Mouse (Mus musculus): ENCODE results near the gene Thsd7a. TPM values are rescaled to one million over a fixed set of nuclear protein-coding genes. Genes with fewer than 3 reads are reported as not detected.

Thsd7a gene
- polyA plus RNA-seq, 1 experiment from 2014 or later, result 5.1 TPM

DNA sequence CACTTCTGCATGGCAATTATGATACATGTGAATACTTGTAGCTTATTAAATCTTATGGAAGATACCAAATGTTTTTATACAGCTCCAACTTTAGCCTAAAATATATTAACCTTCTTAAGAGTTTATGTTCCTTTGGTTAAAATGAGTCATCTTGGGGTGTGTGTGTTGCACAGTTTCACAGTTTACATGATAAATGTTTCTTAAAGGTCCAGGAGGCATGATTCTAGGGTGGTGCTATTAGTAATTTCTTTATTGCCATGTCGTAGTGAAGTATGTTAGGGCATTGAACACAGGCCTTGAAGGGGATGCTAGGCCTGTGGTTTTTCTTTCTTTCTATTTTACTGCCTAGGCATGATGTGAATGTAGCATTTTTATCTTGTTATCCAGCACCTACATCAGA lies 291.8 kb downstream of the Thsd7a start:
- Histone ChIP-seq H3K9ac (ENCODE audit: low read depth, low read length) (no peak overlapping the region), H3K9me3 (ENCODE audit: control insufficient read depth, low read length) (no peaks in the 10 kb centered on the region), H3K27ac (ENCODE audit: low read depth, low read length) (no peak overlapping the region), H3K4me3 (ENCODE audit: low read length) (no peak overlapping the region), H3K4me1 (ENCODE audit: control insufficient read depth, insufficient read depth, low read length) (no peaks in the 10 kb centered on the region), H3K36me3 (ENCODE audit: control insufficient read depth, insufficient read depth, low read length) (no peaks in the 10 kb centered on the region), H3K4me2 (replicated peaks; ENCODE audit: low read depth, low read length) (no peak overlapping the region), H3K27me3 (ENCODE audit: control insufficient read depth, insufficient read depth, low read length) (no peaks in the 10 kb centered on the region)
- ATAC-seq (ENCODE audit: low FRiP score, low TSS enrichment), result no peak
- 70% methylated on average over 1 of the region's 1 CpGs for WGBS

DNA sequence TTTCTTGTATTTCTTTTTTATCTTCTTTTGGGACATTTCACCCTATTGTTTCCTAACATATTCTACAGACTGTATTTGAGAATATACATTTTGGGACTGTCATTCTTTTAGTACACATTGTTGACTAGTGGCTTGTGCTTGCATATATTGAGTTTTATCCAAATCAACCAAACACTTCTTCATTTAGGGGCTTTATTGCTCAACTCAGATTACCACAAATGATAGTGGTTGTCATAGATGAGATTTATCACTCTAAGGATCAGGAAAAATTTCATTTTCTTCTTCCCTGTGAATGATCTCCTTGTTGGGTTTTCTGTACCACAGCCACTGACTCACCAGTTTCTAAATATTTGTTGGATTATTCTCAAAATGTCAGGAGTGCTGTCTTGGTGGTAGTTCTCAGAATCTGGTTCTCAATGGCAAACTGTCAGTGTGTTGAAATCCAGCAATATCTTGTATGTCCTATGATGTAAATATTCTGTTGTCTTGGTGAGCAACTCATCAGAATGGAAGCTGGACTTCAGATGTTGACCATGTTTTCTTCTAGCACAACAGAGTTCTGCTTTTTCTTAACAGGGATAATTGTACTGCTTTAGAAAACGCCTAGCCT lies 294.2 kb downstream of the Thsd7a start:
- Histone ChIP-seq H3K9me3 (ENCODE audit: control insufficient read depth, low read length) (no peaks in the 10 kb centered on the region), H3K4me3 (ENCODE audit: low read length) (no peak overlapping the region), H3K4me2 (replicated peaks; ENCODE audit: low read depth, low read length) (no peak overlapping the region), H3K4me1 (ENCODE audit: control insufficient read depth, insufficient read depth, low read length) (no peaks in the 10 kb centered on the region), H3K27me3 (ENCODE audit: control insufficient read depth, insufficient read depth, low read length) (no peaks in the 10 kb centered on the region), H3K27ac (ENCODE audit: low read depth, low read length) (no peak overlapping the region), H3K36me3 (ENCODE audit: control insufficient read depth, insufficient read depth, low read length) (no peaks in the 10 kb centered on the region), H3K9ac (ENCODE audit: low read depth, low read length) (no peak overlapping the region)
- WGBS, result 68% methylated on average over 1 of the region's 1 CpGs
- ATAC-seq (ENCODE audit: low FRiP score, low TSS enrichment), result no peak

DNA sequence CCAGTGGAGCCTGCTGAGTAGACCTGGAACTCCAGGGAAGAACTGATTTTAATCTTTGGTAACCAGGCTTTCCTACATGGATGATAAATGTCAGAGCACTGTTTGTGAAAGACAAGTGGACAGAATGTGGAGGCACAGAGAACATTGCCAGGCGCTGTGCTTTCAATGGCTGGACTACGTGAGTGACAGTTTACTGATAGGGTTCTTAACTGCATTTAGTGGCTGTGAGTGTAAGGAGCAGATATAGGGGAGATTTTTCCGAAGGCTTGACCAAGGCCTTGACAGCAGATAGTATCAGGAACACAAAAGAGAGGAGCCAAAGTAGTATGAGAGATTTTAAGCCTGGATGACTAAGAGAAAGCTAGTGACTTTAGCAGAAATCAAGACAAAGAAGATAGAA lies 295.1 kb downstream of the Thsd7a start:
- no peak overlapping the region for H3K4me2 ChIP-seq (replicated peaks; ENCODE audit: low read depth, low read length)
- H3K27ac ChIP-seq (ENCODE audit: low read depth, low read length), result no peak overlapping the region
- no peaks in the 10 kb centered on the region for H3K4me1 ChIP-seq (ENCODE audit: control insufficient read depth, insufficient read depth, low read length)
- no peaks in the 10 kb centered on the region for H3K9me3 ChIP-seq (ENCODE audit: control insufficient read depth, low read length)
- H3K36me3 ChIP-seq (ENCODE audit: control insufficient read depth, insufficient read depth, low read length), result no peaks in the 10 kb centered on the region
- no peak overlapping the region for H3K9ac ChIP-seq (ENCODE audit: low read depth, low read length)
- 79% methylated on average over 3 of the region's 3 CpGs for WGBS
- H3K27me3 ChIP-seq (ENCODE audit: control insufficient read depth, insufficient read depth, low read length), result no peaks in the 10 kb centered on the region
- ATAC-seq (ENCODE audit: low FRiP score, low TSS enrichment), result no peak
- H3K4me3 ChIP-seq (ENCODE audit: low read length), result no peak overlapping the region

DNA sequence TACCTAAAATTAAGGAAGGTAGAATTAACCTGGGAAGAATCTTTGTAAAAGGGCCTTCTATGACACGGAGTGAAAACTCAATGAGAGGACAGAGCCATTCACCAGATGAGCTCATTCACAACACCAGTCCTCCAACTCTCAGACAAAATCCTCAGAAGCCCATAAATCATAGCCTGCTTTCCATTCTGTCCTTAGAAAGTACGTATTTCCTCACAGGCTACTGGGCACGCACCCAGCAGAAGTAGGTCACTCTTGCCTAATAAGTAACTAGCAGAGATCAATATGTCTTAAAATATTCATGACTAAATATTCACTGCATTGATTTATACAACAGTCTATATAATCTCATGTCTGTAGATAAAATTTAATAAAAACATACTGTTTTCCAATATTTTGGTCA lies 300.4 kb downstream of the Thsd7a start:
- 50% methylated on average over 3 of the region's 3 CpGs for WGBS
- Histone ChIP-seq H3K9ac (ENCODE audit: low read depth, low read length) (no peak overlapping the region), H3K27ac (ENCODE audit: low read depth, low read length) (no peak overlapping the region), H3K4me3 (ENCODE audit: low read length) (no peak overlapping the region), H3K36me3 (ENCODE audit: control insufficient read depth, insufficient read depth, low read length) (no peaks in the 10 kb centered on the region), H3K4me1 (ENCODE audit: control insufficient read depth, insufficient read depth, low read length) (no peaks in the 10 kb centered on the region), H3K27me3 (ENCODE audit: control insufficient read depth, insufficient read depth, low read length) (no peaks in the 10 kb centered on the region), H3K9me3 (ENCODE audit: control insufficient read depth, low read length) (no peaks in the 10 kb centered on the region), H3K4me2 (replicated peaks; ENCODE audit: low read depth, low read length) (no peak overlapping the region)
- ATAC-seq (ENCODE audit: low FRiP score, low TSS enrichment), result no peak

DNA sequence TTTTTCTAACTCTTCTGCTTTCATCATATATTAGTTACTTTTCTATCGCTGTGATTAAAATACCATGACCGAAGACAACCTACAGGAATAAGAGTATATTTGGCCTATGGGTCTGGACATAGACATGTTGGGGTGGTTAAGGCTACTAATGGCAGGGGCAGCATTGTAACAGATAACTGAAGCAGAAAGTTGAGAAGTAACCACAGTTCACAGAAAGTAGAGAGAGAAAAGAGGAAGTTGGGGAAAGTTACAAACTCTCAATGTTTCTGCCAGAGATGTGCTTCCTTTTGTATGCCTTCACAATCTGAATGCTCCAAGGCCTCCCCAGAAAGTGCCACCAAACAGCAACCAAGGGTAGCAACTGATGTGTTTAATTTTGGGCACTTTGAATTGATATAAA lies 303.7 kb downstream of the Thsd7a start:
- Histone ChIP-seq H3K36me3 (ENCODE audit: control insufficient read depth, insufficient read depth, low read length) (no peaks in the 10 kb centered on the region), H3K4me2 (replicated peaks; ENCODE audit: low read depth, low read length) (no peak overlapping the region), H3K27me3 (ENCODE audit: control insufficient read depth, insufficient read depth, low read length) (no peaks in the 10 kb centered on the region), H3K27ac (ENCODE audit: low read depth, low read length) (no peak overlapping the region), H3K4me3 (ENCODE audit: low read length) (no peak overlapping the region), H3K9me3 (ENCODE audit: control insufficient read depth, low read length) (no peaks in the 10 kb centered on the region), H3K4me1 (ENCODE audit: control insufficient read depth, insufficient read depth, low read length) (no peaks in the 10 kb centered on the region), H3K9ac (ENCODE audit: low read depth, low read length) (no peak overlapping the region)
- WGBS, result 86% methylated on average over 2 of the region's 2 CpGs
- ATAC-seq (ENCODE audit: low FRiP score, low TSS enrichment), result no peak

DNA sequence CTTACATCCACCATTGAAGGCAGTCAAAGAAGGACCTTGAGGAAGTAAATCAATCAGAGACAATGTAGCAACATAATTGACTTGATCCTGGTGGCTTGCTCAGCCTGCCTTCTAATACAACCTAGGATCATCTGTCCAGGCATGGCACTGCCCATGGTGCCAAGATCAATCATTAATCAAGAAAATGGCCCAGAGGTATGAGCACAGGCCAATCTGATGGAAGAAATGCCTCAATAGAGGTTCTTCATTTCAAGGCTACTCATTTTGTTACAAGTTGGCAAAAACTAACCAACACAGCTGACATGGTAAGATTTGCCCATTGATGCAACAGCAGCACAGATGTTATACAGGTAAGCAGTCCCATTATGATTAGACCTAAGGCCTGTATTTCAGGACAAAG lies 309.6 kb downstream of the Thsd7a start:
- Histone ChIP-seq H3K9me3 (ENCODE audit: control insufficient read depth, low read length) (no peaks in the 10 kb centered on the region), H3K36me3 (ENCODE audit: control insufficient read depth, insufficient read depth, low read length) (no peaks in the 10 kb centered on the region), H3K9ac (ENCODE audit: low read depth, low read length) (no peak overlapping the region), H3K4me2 (replicated peaks; ENCODE audit: low read depth, low read length) (no peak overlapping the region), H3K4me1 (ENCODE audit: control insufficient read depth, insufficient read depth, low read length) (no peaks in the 10 kb centered on the region), H3K27me3 (ENCODE audit: control insufficient read depth, insufficient read depth, low read length) (no peaks in the 10 kb centered on the region), H3K4me3 (ENCODE audit: low read length) (no peak overlapping the region), H3K27ac (ENCODE audit: low read depth, low read length) (no peak overlapping the region)
- no peak for ATAC-seq (ENCODE audit: low FRiP score, low TSS enrichment)

DNA sequence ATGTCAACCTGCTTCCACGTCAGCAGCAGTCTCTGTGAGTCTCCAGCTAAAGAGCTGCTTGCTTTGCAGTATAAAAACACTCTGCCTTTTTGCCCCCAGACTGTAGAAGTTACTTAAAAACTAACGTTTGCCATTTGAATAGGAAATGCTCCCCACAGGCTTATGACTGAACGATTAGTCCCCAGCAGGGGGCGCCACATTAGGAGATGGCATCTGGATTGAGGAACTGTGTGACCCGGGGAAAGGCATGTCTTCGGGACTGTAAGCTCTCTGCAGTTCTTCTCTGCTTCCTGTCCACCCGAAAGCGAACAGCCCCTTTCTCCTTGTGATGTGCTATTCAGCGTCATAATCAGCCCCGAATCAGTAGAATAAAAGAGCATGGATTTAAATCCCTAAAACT lies 330.1 kb downstream of the Thsd7a start:
- WGBS, result 90% methylated on average over 10 of the region's 10 CpGs
- H3K4me3 ChIP-seq (ENCODE audit: low read length), result no peak overlapping the region
- no peak overlapping the region for H3K4me2 ChIP-seq (replicated peaks; ENCODE audit: low read depth, low read length)
- no peak overlapping the region for H3K9ac ChIP-seq (ENCODE audit: low read depth, low read length)
- H3K27me3 ChIP-seq (ENCODE audit: control insufficient read depth, insufficient read depth, low read length), result no peaks in the 10 kb centered on the region
- H3K27ac ChIP-seq (ENCODE audit: low read depth, low read length), result no peak overlapping the region
- no peaks in the 10 kb centered on the region for H3K9me3 ChIP-seq (ENCODE audit: control insufficient read depth, low read length)
- H3K4me1 ChIP-seq (ENCODE audit: control insufficient read depth, insufficient read depth, low read length), result no peaks in the 10 kb centered on the region
- no peak for ATAC-seq (ENCODE audit: low FRiP score, low TSS enrichment)
- no peaks in the 10 kb centered on the region for H3K36me3 ChIP-seq (ENCODE audit: control insufficient read depth, insufficient read depth, low read length)

DNA sequence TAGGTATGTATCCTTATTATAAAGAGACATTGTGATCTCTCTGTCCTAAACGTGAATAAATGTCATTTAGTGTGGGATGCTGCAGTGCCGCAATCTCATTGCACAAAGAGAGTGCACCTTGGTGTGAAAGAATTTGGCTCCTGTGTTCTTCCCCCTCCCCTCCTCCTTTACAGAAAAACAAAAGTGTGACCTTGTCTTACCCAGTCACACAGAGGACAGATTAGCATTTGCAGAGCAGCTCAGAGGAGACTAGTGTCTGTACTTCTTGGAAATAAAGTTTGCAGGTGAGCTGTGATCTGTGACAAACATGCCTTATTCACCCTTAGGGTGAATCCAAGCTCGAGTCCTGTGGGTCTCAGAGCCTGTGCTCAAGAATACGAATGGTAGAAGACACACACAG lies 332.2 kb downstream of the Thsd7a start:
- ATAC-seq (ENCODE audit: low FRiP score, low TSS enrichment), result no peak
- Histone ChIP-seq H3K4me2 (replicated peaks; ENCODE audit: low read depth, low read length) (no peak overlapping the region), H3K27me3 (ENCODE audit: control insufficient read depth, insufficient read depth, low read length) (no peaks in the 10 kb centered on the region), H3K27ac (ENCODE audit: low read depth, low read length) (no peak overlapping the region), H3K36me3 (ENCODE audit: control insufficient read depth, insufficient read depth, low read length) (no peaks in the 10 kb centered on the region), H3K9me3 (ENCODE audit: control insufficient read depth, low read length) (no peaks in the 10 kb centered on the region), H3K4me3 (ENCODE audit: low read length) (no peak overlapping the region), H3K9ac (ENCODE audit: low read depth, low read length) (no peak overlapping the region), H3K4me1 (ENCODE audit: control insufficient read depth, insufficient read depth, low read length) (no peaks in the 10 kb centered on the region)
- 61% methylated on average over 4 of the region's 4 CpGs for WGBS

DNA sequence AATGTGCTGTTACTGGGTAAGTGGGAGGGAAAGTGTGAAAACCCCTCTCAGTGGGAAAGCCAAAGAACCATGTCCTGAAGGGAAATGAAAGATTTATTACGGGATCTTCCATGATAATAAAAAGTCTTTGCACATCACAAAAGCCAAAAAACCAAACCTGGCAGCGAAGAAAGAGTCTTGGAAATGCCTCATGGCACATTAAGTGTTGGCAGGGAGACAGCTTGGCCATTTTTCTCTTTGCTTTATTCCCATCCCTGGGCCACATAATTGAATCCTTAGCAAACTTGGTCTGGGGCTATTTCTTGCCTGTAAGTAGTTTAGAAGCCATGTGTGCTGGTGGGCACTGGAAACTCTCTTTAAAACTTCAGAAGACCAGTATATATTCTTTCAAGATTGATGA lies 344.8 kb downstream of the Thsd7a start:
- no peak overlapping the region for H3K4me3 ChIP-seq (ENCODE audit: low read length)
- no peaks in the 10 kb centered on the region for H3K36me3 ChIP-seq (ENCODE audit: control insufficient read depth, insufficient read depth, low read length)
- H3K4me1 ChIP-seq (ENCODE audit: control insufficient read depth, insufficient read depth, low read length), result no peaks in the 10 kb centered on the region
- H3K4me2 ChIP-seq (replicated peaks; ENCODE audit: low read depth, low read length), result no peak overlapping the region
- no peak for ATAC-seq (ENCODE audit: low FRiP score, low TSS enrichment)
- H3K27ac ChIP-seq (ENCODE audit: low read depth, low read length), result no peak overlapping the region
- 91% methylated on average over 2 of the region's 2 CpGs for whole genome bisulfite sequencing
- H3K9ac ChIP-seq (ENCODE audit: low read depth, low read length), result no peak overlapping the region
- H3K27me3 ChIP-seq (ENCODE audit: control insufficient read depth, insufficient read depth, low read length), result no peaks in the 10 kb centered on the region
- no peaks in the 10 kb centered on the region for H3K9me3 ChIP-seq (ENCODE audit: control insufficient read depth, low read length)
